Mouse (Mus musculus) small intestine, adult 2 months (tissue): Measurements from ENCODE around the gene Cgnl1. TPM values are rescaled to one million over a fixed set of nuclear protein-coding genes. Genes with fewer than 3 reads are reported as not detected.

Experiments used
- H3K27ac ChIP-seq: fragments of 200-500 bp; 2 replicates; pipeline ENCODE4 v1.5.1; 2012; ENCODE audit warnings: low read depth, low read length, control low read depth, inconsistent platforms; ENCODE audit not compliant: insufficient read depth
- H3K27me3 ChIP-seq: fragments of 200-500 bp; 2 replicates; pipeline ENCODE4 v1.6.1; 2012; ENCODE audit warnings: mild to moderate bottlenecking, moderate library complexity, low read length, inconsistent platforms; ENCODE audit not compliant: control insufficient read depth, insufficient read depth
- H3K36me3 ChIP-seq: fragments of 200-500 bp; 2 replicates; pipeline ENCODE4 v1.6.1; 2012; ENCODE audit warnings: mild to moderate bottlenecking, low read length, control low read depth, inconsistent platforms; ENCODE audit not compliant: control insufficient read depth, insufficient read depth
- H3K4me1 ChIP-seq: fragments of 200-500 bp; 2 replicates; pipeline ENCODE4 v1.6.1; 2012; ENCODE audit warnings: low read length, inconsistent platforms, mixed read lengths; ENCODE audit not compliant: control insufficient read depth, insufficient read depth, insufficient read length
- H3K4me3 ChIP-seq: fragments of 200-500 bp; 2 replicates; pipeline ENCODE4 v1.5.1; 2012; ENCODE audit warnings: low read depth, mild to moderate bottlenecking, control low read depth, inconsistent platforms, low read length, moderate library complexity
- CTCF ChIP-seq: fragments of 200-500 bp; IDR thresholded peaks from 2 replicates; pipeline ENCODE4 v1.5.1; 2012; ENCODE audit warnings: low read depth, mild to moderate bottlenecking, control low read depth, inconsistent platforms, low read length, moderate library complexity, mixed read lengths; ENCODE audit not compliant: insufficient replicate concordance, insufficient read length; ENCODE audit errors: extremely low read depth
- POLR2A ChIP-seq: fragments of 200-500 bp; IDR thresholded peaks from 2 replicates; pipeline ENCODE4 v1.6.1; 2012; ENCODE audit warnings: low read depth, mild to moderate bottlenecking, control low read depth, inconsistent platforms, low read length, moderate library complexity
- WGBS: fragments of 180-500 bp; shearing (Covaris S2); methylation state at CpG from one replicate; pipeline ENCODE4 v1.1.7; 2018; 5-methylcytosine and 5-hydroxymethylcytosine counted together
- polyA plus RNA-seq: library from polyadenylated mRNA; depleted of rRNA; stranded (reverse); fragments of >200 nt; gene quantifications from 2 replicates; pipeline ENCODE4 v1.2.3, GENCODE M21; 2012

Cgnl1 gene
- polyA plus RNA-seq, 1 experiment = 1.0 TPM

GRCm38 (mm10) chr9:71674476-71674875 is 96.9 kb downstream of the Cgnl1 start:
- Histone ChIP-seq H3K36me3 (no peaks in the 10 kb centered on the region), H3K27ac (no peak overlapping the region), H3K4me1 (peaks cover 6% of the 10 kb centered on the region; the same call in 1 of the 2 replicates), H3K27me3 (no peaks in the 10 kb centered on the region), H3K4me3 (no peak overlapping the region)
- no peak for TF ChIP-seq CTCF
- TF ChIP-seq POLR2A = no peak
- WGBS = 74% methylated on average over 5 of the region's 5 CpGs

GRCm38 (mm10) chr9:71672495-71672894 is 98.9 kb downstream of the Cgnl1 start:
- H3K27me3 ChIP-seq = no peaks in the 10 kb centered on the region
- H3K4me3 ChIP-seq = no peak overlapping the region
- no peak overlapping the region for H3K27ac ChIP-seq
- H3K4me1 ChIP-seq = peaks cover 10% of the 10 kb centered on the region; the same call in 1 of the 2 replicates
- TF ChIP-seq CTCF (no peak), POLR2A (no peak)
- no peaks in the 10 kb centered on the region for H3K36me3 ChIP-seq
- over 99% methylated on average over 4 of the region's 4 CpGs for WGBS

GRCm38 (mm10) chr9:71670677-71671076 is 100.7 kb downstream of the Cgnl1 start:
- H3K4me3 ChIP-seq = no peak overlapping the region
- H3K36me3 ChIP-seq = no peaks in the 10 kb centered on the region
- H3K27me3 ChIP-seq = no peaks in the 10 kb centered on the region
- TF ChIP-seq CTCF = no peak
- no peak for TF ChIP-seq POLR2A
- 30% methylated on average over 5 of the region's 5 CpGs for WGBS
- H3K4me1 ChIP-seq = peaks cover 12% of the 10 kb centered on the region; the same call in 1 of the 2 replicates
- H3K27ac ChIP-seq = no peak overlapping the region

GRCm38 (mm10) chr9:71667616-71668015 is 103.8 kb downstream of the Cgnl1 start:
- Histone ChIP-seq H3K27me3 (no peaks in the 10 kb centered on the region), H3K36me3 (no peaks in the 10 kb centered on the region), H3K27ac (peak overlapping the region; percentile 20; the same call in 1 of the 2 replicates), H3K4me3 (no peak overlapping the region), H3K4me1 (peaks cover 12% of the 10 kb centered on the region; the same call in 1 of the 2 replicates)
- TF ChIP-seq POLR2A = no peak
- no peak for TF ChIP-seq CTCF
- WGBS = 13% methylated on average over 5 of the region's 5 CpGs

- no peak for TF ChIP-seq POLR2A
- TF ChIP-seq CTCF = no peak
- no peak overlapping the region for H3K27ac ChIP-seq
- no peaks in the 10 kb centered on the region for H3K36me3 ChIP-seq
- WGBS = 85% methylated on average over 6 of the region's 6 CpGs
- H3K27me3 ChIP-seq = no peaks in the 10 kb centered on the region
- H3K4me3 ChIP-seq = no peak overlapping the region
- peaks cover 12% of the 10 kb centered on the region; the same call in 1 of the 2 replicates for H3K4me1 ChIP-seq
Measured at GRCm38 (mm10) chr9:71666432-71666831, 105.0 kb downstream of the Cgnl1 start.

- no peak overlapping the region for H3K4me3 ChIP-seq
Measured at GRCm38 (mm10) chr9:71665493-71665892, 105.9 kb downstream of the Cgnl1 start.

GRCm38 (mm10) chr9:71664855-71665254 is 106.5 kb downstream of the Cgnl1 start:
- H3K27ac ChIP-seq = no peak overlapping the region
- WGBS = 92% methylated on average over 3 of the region's 3 CpGs
- no peak for TF ChIP-seq CTCF
- no peak for TF ChIP-seq POLR2A
- peaks cover 11% of the 10 kb centered on the region; the same call in 1 of the 2 replicates for H3K4me1 ChIP-seq
- H3K27me3 ChIP-seq = no peaks in the 10 kb centered on the region
- no peaks in the 10 kb centered on the region for H3K36me3 ChIP-seq
- no peak overlapping the region for H3K4me3 ChIP-seq

More at GRCm38 (mm10) chr9:71665493-71665892, 105.9 kb downstream of the Cgnl1 start:
- 75% methylated on average over 3 of the region's 3 CpGs for WGBS
- TF ChIP-seq CTCF (no peak), POLR2A (no peak)
- H3K36me3 ChIP-seq = no peaks in the 10 kb centered on the region
- peaks cover 9% of the 10 kb centered on the region; the same call in 1 of the 2 replicates for H3K4me1 ChIP-seq
- no peak overlapping the region for H3K27ac ChIP-seq
- no peaks in the 10 kb centered on the region for H3K27me3 ChIP-seq
